Mouse (Mus musculus) hindbrain, embryonic 11.5 days (tissue): ENCODE results near the gene Sfr1. TPM values are rescaled to one million over a fixed set of nuclear protein-coding genes. Genes with fewer than 3 reads are reported as not detected.

ENCODE experiments used
- ATAC-seq: fragments of 200-750 bp; cut with Nextera tagmentation; 2 replicates; pipeline ENCODE4 v1.8.0; 2017; ENCODE audit warnings: mild to moderate bottlenecking, moderate TSS enrichment, moderate library complexity; ENCODE audit not compliant: low FRiP score
- DNase-seq: peaks from one replicate; pipeline ENCODE4 v3.0.0-alpha.2; 2015; ENCODE audit warnings: low spot score
- H3K27ac ChIP-seq: fragments of 300-500 bp; sonication (generic); 2 replicates; pipeline ENCODE4 v1.5.1; 2014; ENCODE audit warnings: mild to moderate bottlenecking, low read depth, low read length
- H3K27me3 ChIP-seq: fragments of 300-500 bp; sonication (generic); 2 replicates; pipeline ENCODE4 v1.6.1; 2014; ENCODE audit warnings: mild to moderate bottlenecking, low read length, moderate library complexity, mixed read lengths; ENCODE audit not compliant: control insufficient read depth, insufficient read depth
- H3K36me3 ChIP-seq: fragments of 300-500 bp; sonication (generic); 2 replicates; pipeline ENCODE4 v1.6.1; 2014; ENCODE audit warnings: mild to moderate bottlenecking, low read length, moderate library complexity, mixed read lengths; ENCODE audit not compliant: control insufficient read depth, insufficient read depth
- H3K4me1 ChIP-seq: fragments of 300-500 bp; sonication (generic); replicated peaks from 2 replicates; pipeline ENCODE4 v1.6.1; 2014; ENCODE audit warnings: low read length, mixed read lengths; ENCODE audit not compliant: control insufficient read depth, insufficient read depth
- H3K4me2 ChIP-seq: fragments of 300-500 bp; sonication (generic); replicated peaks from 2 replicates; pipeline ENCODE4 v1.6.1; 2014; ENCODE audit warnings: mild to moderate bottlenecking, low read depth, low read length
- H3K4me3 ChIP-seq: fragments of 300-500 bp; sonication (generic); 2 replicates; pipeline ENCODE4 v1.5.1; 2014; ENCODE audit warnings: low read depth, low read length
- H3K9ac ChIP-seq: fragments of 300-500 bp; sonication (generic); 2 replicates; pipeline ENCODE4 v1.6.1; 2014; ENCODE audit warnings: low read depth, low read length
- H3K9me3 ChIP-seq: fragments of 300-500 bp; sonication (generic); 2 replicates; pipeline ENCODE4 v1.6.1; 2016; ENCODE audit warnings: low read length; ENCODE audit not compliant: control insufficient read depth
- whole genome bisulfite sequencing: fragments of 180-500 bp; shearing (Covaris S2); extraction: QIAGEN DNeasy Blood & Tissue Kit; methylation state at CpG from one replicate; pipeline ENCODE4 v1.1.7; 2014; 5-methylcytosine and 5-hydroxymethylcytosine counted together
- polyA plus RNA-seq: library from polyadenylated mRNA; unstranded; fragments of >200 nt; fragmentation: Nextera tagmentation; extraction: Ambion mirVana; gene quantifications from 2 replicates; pipeline ENCODE4 v1.2.1, GENCODE M21; 2014

Gene Sfr1
- polyA plus RNA-seq, 1 experiment from 2014 or later: 295 TPM

DNA sequence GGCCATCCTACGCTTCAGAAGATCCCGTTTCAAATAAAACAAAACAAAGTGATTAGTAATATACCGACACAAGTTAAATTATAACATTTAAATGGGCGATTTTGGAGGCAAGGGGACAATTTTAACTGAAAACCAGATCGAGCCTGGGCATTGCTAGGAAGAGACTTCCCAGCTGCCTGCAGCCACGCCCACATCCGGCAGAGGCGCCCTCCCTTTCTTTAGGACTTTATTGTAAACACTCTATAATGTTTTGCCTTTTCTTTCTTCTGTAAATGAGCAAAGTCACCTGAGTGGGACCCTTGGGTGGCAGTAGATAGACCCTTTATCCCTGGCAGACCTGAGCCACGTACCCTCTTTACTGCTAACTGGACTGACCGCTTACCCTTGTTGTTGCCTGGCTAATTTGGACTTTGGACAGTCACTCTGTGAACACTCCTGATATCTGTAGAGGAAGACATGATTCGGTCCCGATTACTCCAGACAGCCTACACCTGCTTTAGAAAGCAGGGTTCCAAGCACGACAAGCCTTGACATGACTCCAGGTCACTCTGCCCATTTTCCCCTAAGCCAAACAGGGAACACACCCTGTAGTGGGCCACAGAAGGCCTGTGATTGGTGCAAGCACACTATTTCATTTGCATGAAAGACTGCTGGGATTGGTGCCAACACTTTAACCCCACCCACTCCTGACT is 26.3 kb upstream of the Sfr1 start:
- no peak overlapping the region for H3K4me2 ChIP-seq
- DNase-seq (no peak), ATAC-seq (no peak)
- H3K27ac ChIP-seq: no peak overlapping the region
- H3K36me3 ChIP-seq: no peaks in the 10 kb centered on the region
- H3K9me3 ChIP-seq: no peaks in the 10 kb centered on the region
- H3K4me3 ChIP-seq: no peak overlapping the region
- H3K27me3 ChIP-seq: no peaks in the 10 kb centered on the region
- H3K9ac ChIP-seq: no peak overlapping the region
- no peaks in the 10 kb centered on the region for H3K4me1 ChIP-seq
- 74% methylated on average over 13 of the region's 13 CpGs for WGBS

DNA sequence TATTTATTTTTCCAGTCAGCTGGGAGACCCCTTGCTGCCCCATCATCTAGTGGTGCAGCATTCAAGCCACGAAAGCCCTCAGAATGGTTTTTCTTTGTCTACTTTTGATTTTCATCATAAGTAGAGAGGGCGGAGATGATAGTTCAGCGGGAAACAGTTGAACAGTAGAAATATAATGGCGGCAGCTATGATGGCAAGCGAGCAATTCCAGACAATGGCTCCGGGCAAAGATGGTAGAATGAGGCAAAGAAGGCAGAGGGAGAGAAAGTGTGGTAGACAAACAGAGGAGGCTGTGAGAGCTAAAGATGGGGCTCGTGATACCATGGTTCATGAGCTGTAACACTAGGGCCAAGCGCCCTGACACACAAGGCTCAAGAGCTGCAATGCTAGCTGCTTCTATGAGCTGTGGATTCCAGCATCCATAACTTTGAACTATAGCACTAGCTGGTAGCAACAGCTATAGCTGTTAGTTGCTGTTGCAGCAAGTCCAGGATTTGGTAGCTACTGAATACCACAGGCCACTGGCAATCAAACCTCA is 25.6 kb upstream of the Sfr1 start:
- no peak for DNase-seq
- WGBS: 89% methylated on average over 8 of the region's 8 CpGs
- Histone ChIP-seq H3K4me1 (no peaks in the 10 kb centered on the region), H3K36me3 (no peaks in the 10 kb centered on the region), H3K4me2 (no peak overlapping the region), H3K9me3 (no peaks in the 10 kb centered on the region), H3K27ac (no peak overlapping the region), H3K9ac (no peak overlapping the region), H3K4me3 (no peak overlapping the region), H3K27me3 (no peaks in the 10 kb centered on the region)
- ATAC-seq: no peak

DNA sequence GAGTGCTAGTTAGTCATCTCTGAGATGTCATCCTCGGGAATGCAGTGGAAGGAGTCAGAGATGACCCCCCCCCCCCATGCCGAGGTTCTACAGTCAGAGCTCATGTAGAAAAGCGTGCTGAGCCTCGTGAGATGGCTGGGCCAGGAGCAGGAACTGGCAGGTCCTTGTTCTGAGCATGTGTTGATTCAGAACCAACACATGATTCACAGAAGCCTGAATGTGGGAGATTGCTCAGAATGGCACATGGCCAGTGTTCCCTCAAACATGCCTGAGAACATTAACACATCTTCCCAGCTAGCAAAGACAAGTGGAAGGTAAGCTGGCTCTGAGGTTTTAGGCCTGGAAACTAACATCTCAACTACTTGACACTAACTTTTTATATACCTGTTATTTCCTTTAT is 21.1 kb upstream of the Sfr1 start:
- Histone ChIP-seq H3K4me2 (no peak overlapping the region), H3K27ac (no peak overlapping the region), H3K9ac (no peak overlapping the region), H3K4me3 (no peak overlapping the region), H3K4me1 (no peaks in the 10 kb centered on the region), H3K36me3 (no peaks in the 10 kb centered on the region), H3K9me3 (no peaks in the 10 kb centered on the region), H3K27me3 (no peaks in the 10 kb centered on the region)
- WGBS: 83% methylated on average over 4 of the region's 4 CpGs
- no peak for ATAC-seq
- no peak for DNase-seq

DNA sequence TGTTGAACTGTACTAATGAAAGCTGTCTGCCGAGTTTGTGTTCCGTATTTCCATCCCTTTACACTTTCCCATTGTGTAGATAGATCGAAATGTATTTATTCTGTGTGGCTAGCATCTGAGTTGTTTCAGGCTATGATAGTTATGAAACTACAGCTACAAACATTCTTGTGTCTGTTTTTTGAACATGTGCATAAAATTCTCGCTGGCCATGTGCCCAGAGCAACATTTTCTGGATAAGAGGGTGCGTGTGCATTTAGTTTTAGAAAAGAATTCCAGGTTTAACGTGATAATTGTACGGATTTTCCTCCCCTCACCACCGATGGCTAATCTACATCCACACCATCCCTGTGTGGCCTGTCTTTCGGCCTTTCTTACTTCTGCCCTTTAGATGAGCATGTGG is 18.0 kb upstream of the Sfr1 start:
- H3K9me3 ChIP-seq: no peaks in the 10 kb centered on the region
- no peaks in the 10 kb centered on the region for H3K4me1 ChIP-seq
- H3K27ac ChIP-seq: no peak overlapping the region
- no peaks in the 10 kb centered on the region for H3K27me3 ChIP-seq
- no peak overlapping the region for H3K4me2 ChIP-seq
- ATAC-seq: no peak
- no peaks in the 10 kb centered on the region for H3K36me3 ChIP-seq
- DNase-seq: no peak
- 90% methylated on average over 9 of the region's 9 CpGs for WGBS
- H3K4me3 ChIP-seq: no peak overlapping the region
- H3K9ac ChIP-seq: no peak overlapping the region

DNA sequence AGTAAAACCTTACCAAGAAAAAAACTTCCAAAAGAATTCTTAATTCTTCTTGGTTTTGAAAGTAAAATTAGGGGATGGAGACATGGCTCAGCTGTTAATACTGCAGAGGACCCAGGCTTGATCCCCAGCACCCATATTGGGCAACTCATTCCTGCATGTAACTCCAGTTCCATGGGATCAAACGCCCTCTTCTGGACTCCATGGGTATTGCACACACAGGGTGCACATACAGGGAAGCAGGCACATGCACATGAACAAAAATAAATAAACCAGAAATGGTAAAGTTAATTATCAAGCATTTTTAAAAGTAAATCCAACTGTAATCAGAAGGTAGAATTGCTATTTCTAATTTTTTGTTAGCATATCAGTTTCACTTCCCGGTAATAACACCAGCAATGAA is 15.3 kb upstream of the Sfr1 start:
- no peaks in the 10 kb centered on the region for H3K27me3 ChIP-seq
- WGBS: 59% methylated on average over 2 of the region's 2 CpGs
- DNase-seq (no peak), ATAC-seq (no peak)
- H3K36me3 ChIP-seq: no peaks in the 10 kb centered on the region
- no peak overlapping the region for H3K9ac ChIP-seq
- no peak overlapping the region for H3K27ac ChIP-seq
- H3K4me3 ChIP-seq: no peak overlapping the region
- no peaks in the 10 kb centered on the region for H3K4me1 ChIP-seq
- no peak overlapping the region for H3K4me2 ChIP-seq
- H3K9me3 ChIP-seq: no peaks in the 10 kb centered on the region

DNA sequence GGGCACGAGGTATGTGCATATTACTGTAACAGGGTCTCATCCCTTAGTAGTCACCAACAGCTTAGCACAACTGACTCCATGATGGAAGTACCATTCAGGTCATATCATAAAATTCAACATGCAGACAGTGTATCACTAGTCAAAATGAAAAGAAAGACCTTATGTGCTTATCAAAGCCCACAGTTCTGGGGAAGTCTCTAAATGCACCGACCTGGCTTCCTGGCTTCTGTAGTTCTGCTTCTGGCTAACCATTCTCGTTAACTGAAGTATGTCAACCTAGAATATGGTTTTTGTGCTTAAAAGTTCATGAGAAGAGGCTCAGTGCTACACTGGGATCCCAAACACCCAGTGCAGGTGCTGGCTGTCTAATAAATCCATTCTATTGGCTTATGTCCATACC is 12.3 kb upstream of the Sfr1 start:
- no peak for DNase-seq
- Histone ChIP-seq H3K4me1 (no peaks in the 10 kb centered on the region), H3K9me3 (no peaks in the 10 kb centered on the region), H3K36me3 (no peaks in the 10 kb centered on the region), H3K27me3 (no peaks in the 10 kb centered on the region), H3K4me2 (no peak overlapping the region), H3K27ac (no peak overlapping the region), H3K9ac (no peak overlapping the region), H3K4me3 (no peak overlapping the region)
- WGBS: 85% methylated on average over 3 of the region's 3 CpGs
- ATAC-seq: no peak

DNA sequence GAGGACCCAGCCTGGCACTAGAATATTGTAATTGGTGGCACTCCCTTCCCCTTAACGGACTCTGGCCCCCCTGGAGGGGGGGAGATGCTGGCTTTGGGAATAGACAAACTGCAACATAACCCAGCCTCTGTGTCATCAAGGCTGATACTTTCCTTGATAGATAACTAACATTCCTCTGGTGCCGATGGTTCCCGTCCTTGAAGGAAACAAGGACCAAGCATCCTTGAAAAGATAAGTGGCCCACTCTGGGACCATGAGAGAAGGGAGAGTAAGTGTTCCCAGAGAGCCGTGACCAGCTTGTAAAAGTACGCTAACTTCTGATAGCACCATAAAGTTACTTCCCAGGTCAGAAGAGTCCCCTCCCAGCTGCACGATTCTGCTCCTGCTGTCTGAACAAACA is 9.0 kb upstream of the Sfr1 start:
- DNase-seq (no peak), ATAC-seq (no peak)
- no peaks in the 10 kb centered on the region for H3K4me1 ChIP-seq
- no peaks in the 10 kb centered on the region for H3K36me3 ChIP-seq
- no peaks in the 10 kb centered on the region for H3K9me3 ChIP-seq
- H3K9ac ChIP-seq: no peak overlapping the region
- H3K27me3 ChIP-seq: no peaks in the 10 kb centered on the region
- no peak overlapping the region for H3K27ac ChIP-seq
- no peak overlapping the region for H3K4me2 ChIP-seq
- WGBS: 79% methylated on average over 6 of the region's 6 CpGs
- H3K4me3 ChIP-seq: no peak overlapping the region

DNA sequence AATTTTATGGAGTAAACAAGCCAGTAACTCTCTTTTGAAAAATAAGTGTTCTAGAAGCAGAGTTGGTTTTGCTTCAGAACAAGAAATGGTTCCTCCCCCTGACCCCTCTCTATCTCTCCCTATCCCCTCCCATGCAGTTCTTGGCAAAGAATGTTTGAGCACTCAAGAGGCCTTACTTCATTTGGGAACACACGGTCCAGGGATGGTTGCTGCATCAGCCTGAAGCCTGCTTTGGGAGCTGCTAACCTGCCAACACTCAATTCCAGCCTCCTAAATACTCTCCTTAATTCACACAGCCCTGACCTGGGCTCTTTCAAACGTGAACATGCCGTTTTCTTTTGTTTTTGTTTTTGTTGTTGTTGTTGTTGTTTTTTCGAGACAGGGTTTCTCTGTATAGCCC is 6.6 kb upstream of the Sfr1 start:
- Histone ChIP-seq H3K9me3 (no peaks in the 10 kb centered on the region), H3K36me3 (no peaks in the 10 kb centered on the region), H3K4me1 (no peaks in the 10 kb centered on the region), H3K27me3 (no peaks in the 10 kb centered on the region), H3K4me2 (no peak overlapping the region), H3K27ac (no peak overlapping the region), H3K9ac (no peak overlapping the region), H3K4me3 (no peak overlapping the region)
- DNase-seq (no peak), ATAC-seq (no peak)
- WGBS: 81% methylated on average over 4 of the region's 4 CpGs

DNA sequence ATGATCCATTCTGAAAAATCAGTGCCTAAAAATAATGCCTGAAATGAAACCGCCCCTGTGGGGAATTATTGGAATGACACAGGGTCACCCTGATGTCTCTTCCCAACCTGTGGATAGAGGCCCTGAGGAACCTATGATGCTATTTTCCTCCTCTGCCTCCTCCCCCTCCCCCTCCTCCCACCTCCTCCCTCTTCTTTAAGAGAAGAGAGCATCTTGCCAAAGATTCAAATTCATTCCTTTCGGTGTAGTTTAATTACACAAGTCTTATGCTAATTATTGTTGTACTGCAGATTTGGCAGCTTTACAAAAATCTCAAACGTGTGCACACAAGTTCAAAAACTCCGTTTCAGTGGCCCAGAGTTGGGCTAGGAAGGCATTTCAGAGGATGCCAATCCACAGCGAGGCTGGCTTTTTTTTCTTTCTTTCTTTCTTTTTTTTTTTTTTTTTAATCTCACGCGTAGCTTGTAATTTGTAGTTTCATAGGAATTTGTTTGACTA is 5.8 kb upstream of the Sfr1 start:
- ATAC-seq: no peak
- no peak overlapping the region for H3K4me3 ChIP-seq
- 0 out of 2 replicates have a peak, but pooled peaks cover 2% of the 10 kb centered on the region for H3K4me1 ChIP-seq
- H3K4me2 ChIP-seq: no peak overlapping the region
- H3K27ac ChIP-seq: no peak overlapping the region
- no peak overlapping the region for H3K9ac ChIP-seq
- no peaks in the 10 kb centered on the region for H3K27me3 ChIP-seq
- no peaks in the 10 kb centered on the region for H3K9me3 ChIP-seq
- WGBS: 86% methylated on average over 7 of the region's 7 CpGs
- H3K36me3 ChIP-seq: no peaks in the 10 kb centered on the region
- no peak for DNase-seq
